Mouse (Mus musculus): ENCODE data around the gene Cdk5rap2.

- TF ChIP-seq CTCF (IDR thresholded peaks at IDR 0.05; ENCODE audit: extremely low read depth, insufficient read depth, insufficient read length, insufficient replicate concordance) (no peak), POLR2A (IDR thresholded peaks at IDR 0.05; ENCODE audit: low read depth, low read length) (no peak)
Measured at GRCm38 (mm10) chr4:70239731-70240130, 170.5 kb downstream of the Cdk5rap2 start.
